Mouse (Mus musculus) limb, embryonic 11.5 days (tissue): Measurements from ENCODE around the gene Ubald2. TPM values are rescaled to one million over a fixed set of nuclear protein-coding genes. Genes with fewer than 3 reads are reported as not detected.

Source experiments
- ATAC-seq: fragments of 200-750 bp; cut with Nextera tagmentation; 2 replicates; pipeline ENCODE4 v1.8.0; 2017; ENCODE audit warnings: low read depth; ENCODE audit not compliant: insufficient number of reproducible peaks, low FRiP score, low TSS enrichment
- DNase-seq: peaks from one replicate; pipeline ENCODE4 v3.0.0-alpha.2; 2015; ENCODE audit warnings: low spot score
- H3K27ac ChIP-seq: fragments of 300-500 bp; sonication (generic); replicated peaks from 2 replicates; pipeline ENCODE4 v1.5.1; 2014; ENCODE audit warnings: low read depth, mild to moderate bottlenecking, low read length
- H3K27me3 ChIP-seq: fragments of 300-500 bp; sonication (generic); 2 replicates; pipeline ENCODE4 v1.6.1; 2014; ENCODE audit warnings: mild to moderate bottlenecking, low read length, mixed read lengths; ENCODE audit not compliant: control insufficient read depth, insufficient read depth
- H3K36me3 ChIP-seq: fragments of 300-500 bp; sonication (generic); 2 replicates; pipeline ENCODE4 v1.6.1; 2014; ENCODE audit warnings: mild to moderate bottlenecking, low read length, moderate library complexity, mixed read lengths; ENCODE audit not compliant: control insufficient read depth, insufficient read depth
- H3K4me1 ChIP-seq: fragments of 300-500 bp; sonication (generic); 2 replicates; pipeline ENCODE4 v1.6.1; 2014; ENCODE audit warnings: low read length, mixed read lengths; ENCODE audit not compliant: control insufficient read depth, insufficient read depth
- H3K4me2 ChIP-seq: fragments of 300-500 bp; sonication (generic); 2 replicates; pipeline ENCODE4 v1.6.1; 2014; ENCODE audit warnings: low read depth, mild to moderate bottlenecking, moderate library complexity; ENCODE audit not compliant: severe bottlenecking
- H3K4me3 ChIP-seq: fragments of 300-500 bp; sonication (generic); 2 replicates; pipeline ENCODE4 v1.5.1; 2014; ENCODE audit warnings: low read depth, low read length
- H3K9ac ChIP-seq: fragments of 300-500 bp; sonication (generic); 2 replicates; pipeline ENCODE4 v1.6.1; 2014; ENCODE audit warnings: mild to moderate bottlenecking, low read length
- H3K9me3 ChIP-seq: fragments of 300-500 bp; sonication (generic); 2 replicates; pipeline ENCODE4 v1.6.1; 2016; ENCODE audit warnings: low read length; ENCODE audit not compliant: control insufficient read depth
- WGBS: fragments of 180-500 bp; shearing (Covaris S2); extraction: QIAGEN DNeasy Blood & Tissue Kit; methylation state at CpG from one replicate; pipeline ENCODE4 v1.1.7; 2014; 5-methylcytosine and 5-hydroxymethylcytosine counted together
- polyA plus RNA-seq: library from polyadenylated mRNA; unstranded; fragments of >200 nt; fragmentation: Nextera tagmentation; extraction: Ambion mirVana; gene quantifications from 2 replicates; pipeline ENCODE4 v1.2.1, GENCODE M21; 2014

Gene Ubald2
- polyA plus RNA-seq, 1 experiment from 2014 or later = 85.4 TPM

GRCm38 (mm10) chr11:116442867-116443177, 8.9 kb downstream of the Ubald2 start:
- DNase-seq = no peak
- Histone ChIP-seq H3K4me3 (no peak overlapping the region), H3K27me3 (peaks cover 11% of the 10 kb centered on the region), H3K4me1 (no peaks in the 10 kb centered on the region), H3K9ac (no peak overlapping the region), H3K9me3 (no peaks in the 10 kb centered on the region), H3K27ac (no peak overlapping the region), H3K4me2 (no peak overlapping the region), H3K36me3 (peaks cover 4% of the 10 kb centered on the region; the same call in 1 of the 2 replicates)
- 77% methylated on average over 6 of the region's 6 CpGs for WGBS
- ATAC-seq = no peak

GRCm38 (mm10) chr11:116443311-116443710, 9.4 kb downstream of the Ubald2 start:
- no peak overlapping the region for H3K9ac ChIP-seq
- no peak for DNase-seq
- WGBS = 80% methylated on average over 6 of the region's 6 CpGs
- no peak overlapping the region for H3K4me2 ChIP-seq
- no peaks in the 10 kb centered on the region for H3K9me3 ChIP-seq
- H3K4me1 ChIP-seq = no peaks in the 10 kb centered on the region
- H3K27ac ChIP-seq = no peak overlapping the region
- H3K4me3 ChIP-seq = no peak overlapping the region
- H3K27me3 ChIP-seq = peaks cover 11% of the 10 kb centered on the region
- H3K36me3 ChIP-seq = peaks cover 4% of the 10 kb centered on the region; the same call in 1 of the 2 replicates
- ATAC-seq = no peak

GRCm38 (mm10) chr11:116443935-116444334, 10.0 kb downstream of the Ubald2 start:
- H3K9ac ChIP-seq = no peak overlapping the region
- WGBS = 89% methylated on average over 6 of the region's 6 CpGs
- H3K9me3 ChIP-seq = no peaks in the 10 kb centered on the region
- H3K4me2 ChIP-seq = no peak overlapping the region
- H3K27me3 ChIP-seq = peaks cover 11% of the 10 kb centered on the region
- no peak overlapping the region for H3K4me3 ChIP-seq
- peaks cover 3% of the 10 kb centered on the region; the same call in 1 of the 2 replicates for H3K36me3 ChIP-seq
- H3K4me1 ChIP-seq = no peaks in the 10 kb centered on the region
- ATAC-seq (no peak), DNase-seq (no peak)
- H3K27ac ChIP-seq = no peak overlapping the region

DNA sequence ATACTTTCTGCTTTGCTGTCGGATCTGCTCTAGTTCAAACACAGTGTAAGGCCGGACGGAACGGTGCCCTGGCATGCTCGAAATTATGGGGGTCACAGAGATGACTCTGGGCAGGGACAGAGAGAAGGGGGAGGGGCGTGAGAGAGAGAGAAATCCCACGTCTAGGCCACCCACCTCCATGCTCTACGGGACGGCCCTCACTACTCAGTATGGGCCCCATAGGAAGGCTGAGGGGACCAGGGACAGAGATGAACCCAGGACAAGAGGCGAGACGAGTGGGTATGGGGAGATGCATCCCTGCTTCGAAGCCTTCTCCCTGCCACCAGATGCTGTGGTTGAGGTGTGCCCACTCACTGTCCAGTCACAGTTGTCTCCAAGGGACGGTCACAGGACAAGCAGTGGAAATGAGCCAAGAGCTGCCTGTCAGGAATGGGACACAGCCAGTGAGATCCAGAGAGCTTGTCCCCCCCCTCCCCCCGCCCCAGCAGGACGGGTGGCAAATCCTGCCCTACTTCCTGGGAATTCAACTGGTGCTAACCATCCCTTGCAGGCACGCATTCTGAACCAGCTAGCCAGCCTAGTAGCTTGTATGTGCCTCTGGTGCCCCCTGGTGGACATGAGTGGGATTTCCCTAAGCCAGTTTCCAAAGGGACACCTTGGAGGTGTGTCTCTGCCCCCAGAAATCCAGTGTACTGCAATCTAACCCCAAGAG, 11.9 kb downstream of the Ubald2 start:
- H3K4me3 ChIP-seq = no peak overlapping the region
- no peak overlapping the region for H3K4me2 ChIP-seq
- no peaks in the 10 kb centered on the region; the same call in 1 of the 2 replicates for H3K9me3 ChIP-seq
- H3K27me3 ChIP-seq = peaks cover 11% of the 10 kb centered on the region
- no peaks in the 10 kb centered on the region for H3K4me1 ChIP-seq
- H3K36me3 ChIP-seq = no peaks in the 10 kb centered on the region
- WGBS = 27% methylated on average over 16 of the region's 16 CpGs
- DNase-seq (peak; percentile 99), ATAC-seq (peak; percentile 53)
- no peak overlapping the region for H3K9ac ChIP-seq
- no peak overlapping the region for H3K27ac ChIP-seq

DNA sequence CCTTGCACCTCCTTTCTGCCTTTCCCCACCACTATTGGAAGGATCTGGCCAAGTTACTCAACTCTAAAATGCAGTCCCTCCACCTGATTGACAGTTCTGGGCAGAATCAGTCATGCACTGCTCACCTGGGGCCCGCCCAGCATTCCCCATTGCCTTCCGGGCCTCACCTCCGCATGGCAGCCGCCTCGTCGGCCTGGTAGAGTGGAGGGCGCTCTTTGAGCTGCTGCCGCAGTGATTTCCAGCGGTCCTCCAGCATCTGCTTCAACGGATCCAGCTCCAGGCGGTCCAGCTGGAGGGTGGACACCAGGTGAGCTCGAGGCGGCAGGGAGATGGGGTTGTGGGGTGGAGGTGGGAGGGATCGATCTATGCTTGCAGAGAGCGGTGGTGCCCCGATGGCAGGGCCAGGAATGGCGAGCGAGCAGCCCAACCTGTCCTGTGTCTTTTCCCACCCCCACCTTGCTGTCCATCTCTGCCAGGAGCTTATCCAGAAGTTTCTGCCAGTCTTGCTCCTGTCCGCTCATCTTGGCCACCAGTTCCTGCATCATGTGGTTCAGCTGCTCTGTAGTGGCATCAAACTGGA, 12.5 kb downstream of the Ubald2 start:
- Histone ChIP-seq H3K4me3 (no peak overlapping the region), H3K36me3 (no peaks in the 10 kb centered on the region), H3K4me2 (no peak overlapping the region), H3K9me3 (no peaks in the 10 kb centered on the region; the same call in 1 of the 2 replicates), H3K9ac (no peak overlapping the region), H3K4me1 (no peaks in the 10 kb centered on the region), H3K27ac (no peak overlapping the region), H3K27me3 (peaks cover 11% of the 10 kb centered on the region)
- no peak for DNase-seq
- ATAC-seq = no peak
- WGBS = 11% methylated on average over 19 of the region's 19 CpGs

- no peak overlapping the region for H3K4me2 ChIP-seq
- H3K4me3 ChIP-seq = no peak overlapping the region
- H3K9me3 ChIP-seq = no peaks in the 10 kb centered on the region; the same call in 1 of the 2 replicates
- peaks cover 11% of the 10 kb centered on the region for H3K27me3 ChIP-seq
- no peaks in the 10 kb centered on the region for H3K36me3 ChIP-seq
- no peak overlapping the region for H3K9ac ChIP-seq
- no peak for ATAC-seq
- no peak overlapping the region for H3K27ac ChIP-seq
- 71% methylated on average over 5 of the region's 5 CpGs for WGBS
- DNase-seq = no peak
- H3K4me1 ChIP-seq = no peaks in the 10 kb centered on the region
Measured at GRCm38 (mm10) chr11:116447822-116448221, 13.9 kb downstream of the Ubald2 start.

DNA sequence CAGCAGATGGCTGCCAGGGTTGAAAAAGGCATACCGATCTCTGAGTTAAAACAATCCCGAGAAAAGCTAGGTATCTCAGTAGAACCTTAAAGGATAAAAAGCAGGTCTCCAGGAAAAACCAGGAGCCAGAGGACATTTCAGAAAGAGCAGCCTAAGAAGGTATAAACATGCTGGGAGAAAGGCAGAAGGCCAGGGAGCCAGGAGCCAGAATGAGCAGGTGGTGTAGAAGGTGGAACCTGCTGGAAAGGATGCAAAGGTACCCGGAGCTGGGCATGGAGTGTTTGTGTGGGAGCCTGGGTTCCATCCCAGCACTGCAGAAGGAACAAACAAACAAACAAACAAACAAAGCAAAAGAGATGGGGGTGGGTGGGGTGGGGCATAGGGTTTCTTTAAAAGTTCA, 15.4 kb downstream of the Ubald2 start:
- Histone ChIP-seq H3K36me3 (no peaks in the 10 kb centered on the region), H3K4me2 (no peak overlapping the region), H3K27ac (no peak overlapping the region), H3K27me3 (peaks cover 11% of the 10 kb centered on the region), H3K4me1 (no peaks in the 10 kb centered on the region), H3K4me3 (no peak overlapping the region), H3K9me3 (no peaks in the 10 kb centered on the region; the same call in 1 of the 2 replicates), H3K9ac (no peak overlapping the region)
- WGBS = 93% methylated on average over 3 of the region's 3 CpGs
- no peak for DNase-seq
- ATAC-seq = no peak

GRCm38 (mm10) chr11:116453889-116454288, 20.0 kb downstream of the Ubald2 start:
- H3K27me3 ChIP-seq = no peaks in the 10 kb centered on the region
- no peak for ATAC-seq
- H3K9me3 ChIP-seq = no peaks in the 10 kb centered on the region; the same call in 1 of the 2 replicates
- no peak overlapping the region for H3K9ac ChIP-seq
- DNase-seq = no peak
- H3K27ac ChIP-seq = no peak overlapping the region
- no peaks in the 10 kb centered on the region for H3K36me3 ChIP-seq
- H3K4me3 ChIP-seq = no peak overlapping the region
- H3K4me1 ChIP-seq = no peaks in the 10 kb centered on the region
- 92% methylated on average over 10 of the region's 10 CpGs for WGBS
- H3K4me2 ChIP-seq = no peak overlapping the region
